Mouse (Mus musculus) skeletal muscle tissue, adult 2 months (tissue): ENCODE results near the gene Hp.

Experiments
- DNase-seq: peaks from one replicate; pipeline ENCODE4 v3.0.0-alpha.2; 2012; ENCODE audit warnings: low read depth, low spot score

The Hp gene

DNA sequence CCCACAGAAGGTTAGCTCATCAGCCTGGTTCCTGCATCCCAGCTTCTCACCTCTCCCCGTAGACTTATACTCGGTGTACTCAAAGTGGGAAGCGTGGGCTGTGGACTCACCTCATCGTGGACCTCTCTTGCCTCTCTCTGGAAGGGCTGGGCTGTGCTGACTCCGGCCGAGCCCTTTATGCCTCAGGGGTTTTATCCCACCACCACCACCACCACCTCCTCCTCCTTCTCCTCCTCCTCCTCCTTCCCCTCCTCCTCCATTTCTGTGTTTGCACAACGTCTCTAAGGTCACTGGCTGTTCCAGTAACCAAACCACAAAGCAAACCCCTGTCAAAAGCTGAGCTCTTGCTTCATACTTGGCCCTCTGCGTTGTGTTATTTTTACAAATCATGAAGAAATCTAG lies at the start of gene Hp:
Hp (minus strand) TSS at position 273 of the 402 bp plus-strand sequence.
- DNase-seq: no peak

GRCm38 (mm10) chr8:109628638-109629037 lies 49.7 kb upstream of the Hp start:
- no peak for DNase-seq

- no peak for DNase-seq
These were observed 36.6 kb upstream of the Hp start for GRCm38 (mm10) chr8:109615569-109615968.

DNA sequence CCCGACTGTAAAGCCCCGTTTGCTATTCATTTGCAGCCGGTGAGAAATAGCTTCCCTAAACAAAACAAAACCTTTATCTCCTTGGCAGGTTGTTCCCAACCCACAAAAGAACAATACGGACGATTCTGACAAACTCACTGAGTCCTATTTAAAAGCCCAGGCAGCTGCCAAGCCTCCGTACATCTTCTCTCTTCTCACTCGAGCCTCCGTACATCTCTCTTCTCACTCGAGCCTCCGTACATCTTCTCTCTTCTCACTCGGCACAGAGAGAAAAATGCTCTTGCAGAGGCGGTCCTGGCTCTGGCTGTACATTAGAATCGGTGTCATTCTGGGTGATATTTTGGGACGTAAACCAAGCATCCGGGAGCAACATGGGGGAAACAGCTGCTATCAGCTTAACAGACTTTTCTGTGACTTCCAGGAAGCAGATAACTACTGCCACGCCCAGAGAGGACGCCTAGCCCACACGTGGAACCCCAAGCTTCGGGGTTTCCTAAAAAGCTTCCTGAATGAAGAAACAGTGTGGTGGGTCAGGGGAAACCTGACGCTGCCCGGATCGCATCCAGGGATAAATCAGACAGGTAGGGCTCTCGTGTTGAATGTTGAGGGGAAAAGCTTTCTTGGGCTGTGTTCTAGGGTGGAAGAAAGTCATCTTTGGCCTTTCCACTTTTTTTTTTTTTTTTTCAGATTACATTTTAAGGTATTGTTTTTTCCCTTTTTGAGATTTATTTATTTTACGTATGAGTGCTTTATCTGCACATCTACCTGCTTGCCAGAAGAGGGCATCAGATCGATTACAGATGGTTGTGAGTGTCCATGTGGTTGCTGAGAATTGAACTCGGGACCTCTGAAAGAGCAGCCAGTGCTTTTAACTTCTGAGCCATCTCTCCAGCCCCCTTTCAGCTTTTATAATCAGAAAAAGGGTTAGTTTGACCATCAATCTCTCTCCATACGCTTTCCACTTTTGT lies 35.6 kb upstream of the Hp start, which contains the start of gene Pkd1l3:
Pkd1l3 (plus strand) TSS at position 275 of the 968 bp plus-strand sequence.
- no peak for DNase-seq

DNA sequence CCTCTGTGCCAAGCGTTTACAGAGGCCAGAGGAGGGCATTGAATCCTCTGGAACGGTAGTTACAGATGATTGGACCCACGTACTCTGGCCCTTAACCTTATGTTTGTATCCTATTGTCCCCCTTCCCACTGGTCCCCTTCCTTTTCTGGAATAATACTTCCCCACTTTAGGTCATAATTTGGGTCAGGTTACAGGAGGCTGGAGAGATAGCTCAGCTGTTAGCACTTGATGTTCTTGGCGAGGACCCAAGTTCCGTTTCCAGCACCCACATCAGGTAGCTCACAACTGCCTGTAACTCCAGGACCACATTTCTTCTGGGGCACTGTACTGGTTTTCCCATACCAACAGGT lies 30.2 kb upstream of the Hp start:
- DNase-seq: peak; percentile 79

DNA sequence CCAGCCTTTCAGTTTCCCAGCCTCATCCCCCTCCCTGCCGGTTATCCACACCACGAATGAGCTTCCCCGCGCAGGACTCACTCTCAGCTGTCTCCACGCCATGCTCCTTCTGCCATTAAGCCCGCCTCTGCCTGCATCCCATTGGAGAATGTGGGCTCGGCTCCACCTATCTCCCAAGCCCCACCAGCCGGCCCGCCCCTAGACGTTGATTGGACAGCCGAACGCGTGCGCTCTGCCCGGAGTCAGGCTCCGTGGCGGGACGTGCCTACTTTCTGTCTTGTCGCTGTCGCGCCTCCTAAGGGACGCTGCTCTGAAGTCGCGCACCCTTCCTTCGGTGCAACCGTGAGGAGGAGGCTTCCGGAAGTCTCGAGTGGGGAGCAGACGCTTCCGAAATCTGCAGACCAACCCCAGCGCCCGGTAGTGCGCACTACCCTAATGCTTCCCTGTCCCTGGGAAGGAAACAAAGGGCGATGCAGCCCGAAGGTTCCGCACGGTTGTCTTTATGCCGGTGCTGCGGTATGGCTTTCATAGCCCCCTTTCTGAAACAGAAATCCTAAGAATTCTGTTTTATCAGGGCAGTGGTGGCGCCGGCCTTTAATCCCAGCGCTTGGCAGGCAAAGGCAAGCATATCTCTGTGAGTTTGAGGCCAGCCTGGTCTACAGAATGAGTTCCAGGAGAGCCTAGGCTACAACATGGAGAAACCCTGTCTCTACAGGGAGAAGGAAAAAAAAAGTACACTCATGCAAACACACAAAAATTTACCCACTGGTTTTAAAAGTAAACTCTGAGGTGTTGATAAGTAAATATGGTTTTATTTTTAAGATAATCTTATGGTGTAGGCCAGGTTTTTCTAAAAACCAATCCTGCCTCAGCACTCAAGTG lies 29.5 kb upstream of the Hp start, which contains the start of gene Dhodh:
Dhodh (minus strand) TSS at position 403 of the 882 bp plus-strand sequence.
- DNase-seq: peak; percentile 93

DNA sequence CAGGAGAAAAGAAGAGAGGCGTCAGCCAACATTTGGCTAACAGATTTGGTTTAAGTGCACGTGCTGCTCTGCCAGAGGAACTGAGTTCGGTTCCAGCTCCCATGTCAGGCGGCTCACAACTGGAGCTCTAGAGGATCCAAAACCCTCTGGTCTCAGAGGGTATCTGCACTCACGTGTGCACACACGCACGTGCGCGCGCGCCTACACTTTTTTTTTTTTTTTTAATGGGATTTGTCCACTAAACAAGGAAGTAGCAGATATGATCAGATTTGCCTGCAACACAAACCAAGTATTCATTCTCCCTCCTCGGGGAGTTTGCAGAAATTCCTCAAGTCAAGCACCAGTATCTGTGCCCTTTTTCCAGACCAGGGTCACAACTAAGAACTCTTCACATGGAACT lies 28.7 kb upstream of the Hp start:
- no peak for DNase-seq

DNA sequence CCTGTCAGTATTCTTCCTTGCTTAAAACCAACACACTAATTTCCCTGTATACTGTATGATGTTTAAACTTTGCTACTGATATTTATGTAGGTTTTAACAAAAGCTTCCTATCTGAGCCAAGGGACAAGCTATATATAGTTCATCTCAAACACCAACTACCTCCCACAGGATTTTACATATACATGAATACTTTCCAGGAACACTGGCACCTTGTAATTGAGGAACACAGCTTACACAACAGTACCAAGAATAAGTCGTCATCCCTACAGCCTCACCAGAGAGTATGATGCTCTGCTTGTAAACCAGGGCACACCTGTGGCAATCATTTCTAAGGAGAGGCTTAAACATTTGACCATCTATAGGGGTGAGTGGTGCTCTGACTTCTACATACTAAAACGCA lies 27.8 kb upstream of the Hp start:
- no peak for DNase-seq

- no peak for DNase-seq
These were observed 16.9 kb upstream of the Hp start for GRCm38 (mm10) chr8:109595854-109596253.

DNA sequence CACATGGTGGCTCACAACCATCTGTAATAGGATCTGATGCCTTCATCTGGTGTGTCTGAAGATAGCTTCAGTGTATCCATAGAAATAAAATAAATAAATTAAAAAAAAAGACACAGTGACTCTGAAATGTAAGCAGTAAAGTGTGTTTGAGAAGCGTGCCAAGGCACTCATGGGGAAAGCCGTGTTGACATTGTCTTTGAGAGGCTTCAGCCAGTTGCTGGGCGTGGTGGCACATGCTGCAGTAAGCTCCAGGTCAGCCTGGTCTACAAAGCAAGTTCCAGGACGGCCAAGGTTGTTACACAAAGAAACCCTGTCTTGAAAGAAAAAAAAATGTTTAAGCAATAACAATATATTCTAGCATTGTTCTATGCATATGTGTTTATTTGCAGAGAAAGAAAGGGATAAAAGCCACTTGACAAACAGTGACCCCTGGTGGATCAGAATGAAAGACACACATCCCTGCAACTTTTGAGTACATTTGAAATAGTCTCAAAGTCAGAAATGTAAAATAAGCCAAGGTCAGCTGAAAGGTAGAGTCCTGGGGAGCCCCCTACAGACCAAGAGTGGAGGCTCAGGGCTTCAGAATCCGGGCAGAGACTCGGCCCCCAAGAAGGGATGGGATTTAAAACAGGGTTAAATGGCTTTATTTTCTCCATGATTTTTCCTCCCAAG lies 14.3 kb upstream of the Hp start:
- DNase-seq: no peak

DNA sequence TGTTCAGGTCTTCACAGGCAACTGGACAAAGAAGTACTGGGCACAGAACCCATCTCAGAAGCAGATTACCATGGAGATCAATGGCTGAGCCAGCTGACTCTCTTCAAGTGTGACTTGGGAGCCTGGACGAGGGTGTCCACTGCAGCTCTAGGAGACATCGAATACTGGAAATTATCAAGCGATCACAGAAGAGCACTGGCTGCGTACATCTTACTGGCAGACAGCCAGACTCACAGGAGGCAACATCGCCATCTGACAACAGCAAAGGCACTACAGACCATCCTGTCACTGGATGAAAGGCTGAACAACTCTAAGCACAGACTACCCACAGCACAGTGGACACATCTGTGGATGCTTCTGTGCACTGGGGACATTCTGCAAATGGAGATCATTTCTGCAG lies 13.2 kb upstream of the Hp start:
- no peak for DNase-seq

DNA sequence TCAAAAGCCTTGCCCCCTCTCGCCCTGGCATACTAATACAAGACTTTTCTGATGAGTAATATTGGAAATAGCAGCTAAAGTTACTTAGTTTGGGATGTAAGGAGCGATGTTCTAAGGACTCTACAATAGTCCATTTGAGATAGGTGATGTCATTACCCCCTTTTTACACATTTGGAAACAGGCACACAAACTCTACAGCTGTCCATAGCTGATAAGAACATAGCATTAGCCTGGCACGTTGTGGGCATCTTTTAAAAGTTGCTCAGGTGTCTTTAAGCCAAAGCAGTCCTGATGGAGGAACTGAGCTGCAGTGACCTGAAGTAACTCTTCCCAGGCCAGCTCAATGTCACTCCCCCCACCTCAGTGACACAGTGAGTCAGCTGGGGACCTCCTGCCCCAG lies 12.4 kb upstream of the Hp start:
- DNase-seq: no peak

DNA sequence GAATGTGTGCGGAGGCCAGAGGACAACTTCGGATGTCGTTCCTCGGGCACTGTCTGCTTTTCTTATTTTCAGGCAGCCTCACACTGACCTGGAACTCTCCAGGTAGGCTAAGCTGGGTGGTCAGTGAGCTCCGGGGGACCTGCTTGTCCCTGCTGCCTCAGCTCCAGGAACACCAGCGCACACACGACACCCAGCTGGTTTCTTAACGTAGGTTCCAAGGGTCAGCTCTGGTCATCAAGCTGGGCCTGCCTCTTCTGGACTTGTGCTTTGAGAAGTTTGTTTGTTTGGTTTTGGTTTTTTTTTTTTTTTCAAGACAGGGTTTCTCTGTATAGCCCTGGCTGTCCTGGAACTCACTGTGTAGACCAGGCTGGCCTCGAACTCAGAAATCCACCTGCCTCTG lies 11.9 kb upstream of the Hp start:
- DNase-seq: no peak

GRCm38 (mm10) chr8:109586972-109587504 lies 8.1 kb upstream of the Hp start:
- DNase-seq: no peak

- no peak for DNase-seq
These were observed 6.7 kb upstream of the Hp start for GRCm38 (mm10) chr8:109585652-109586051.

GRCm38 (mm10) chr8:109584830-109585229 lies 5.9 kb upstream of the Hp start:
- DNase-seq: no peak

GRCm38 (mm10) chr8:109584293-109584692 lies 5.3 kb upstream of the Hp start:
- DNase-seq: no peak

GRCm38 (mm10) chr8:109576311-109576710 lies 2.7 kb downstream of the Hp start:
- no peak for DNase-seq

DNA sequence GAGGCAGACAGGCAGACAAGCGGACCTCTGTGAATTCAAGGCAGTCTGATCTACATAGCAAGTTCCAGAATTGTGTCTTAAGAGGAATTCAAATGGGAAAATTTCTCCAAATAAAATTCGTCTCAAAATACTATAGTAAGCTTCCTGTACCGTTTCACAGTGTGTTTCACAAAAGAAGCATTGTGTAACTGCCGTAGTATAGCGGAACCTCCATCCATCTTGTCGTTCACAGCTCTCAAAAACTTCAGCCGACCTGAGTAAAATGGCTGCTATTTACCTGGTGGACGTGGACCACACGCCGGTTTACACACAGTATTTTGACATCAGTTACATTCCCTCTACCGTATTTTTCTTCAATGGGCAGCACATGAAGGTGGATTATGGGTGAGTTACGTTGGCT lies 7.8 kb downstream of the Hp start:
- DNase-seq: no peak

GRCm38 (mm10) chr8:109565498-109566333 lies 13.3 kb downstream of the Hp start, which contains the start of the genes Dhx38 and Txnl4b:
TSS of gene Dhx38 (minus strand) at chr8:109565861.
TSS of gene Txnl4b (plus strand) at chr8:109565892.
- DNase-seq: peak; percentile 99
